Mouse (Mus musculus): ENCODE results near the gene Creld2. TPM values are rescaled to one million over a fixed set of nuclear protein-coding genes. Genes with fewer than 3 reads are reported as not detected.
"Not testable (repeated sequence)": the region's sequence is repeated elsewhere in the genome, so short reads cannot be mapped to it uniquely, and the experiment has no call there.

Gene Creld2
- 10 to 100 TPM; 26.2 to 35.6 TPM for total RNA-seq (2021)

DNA sequence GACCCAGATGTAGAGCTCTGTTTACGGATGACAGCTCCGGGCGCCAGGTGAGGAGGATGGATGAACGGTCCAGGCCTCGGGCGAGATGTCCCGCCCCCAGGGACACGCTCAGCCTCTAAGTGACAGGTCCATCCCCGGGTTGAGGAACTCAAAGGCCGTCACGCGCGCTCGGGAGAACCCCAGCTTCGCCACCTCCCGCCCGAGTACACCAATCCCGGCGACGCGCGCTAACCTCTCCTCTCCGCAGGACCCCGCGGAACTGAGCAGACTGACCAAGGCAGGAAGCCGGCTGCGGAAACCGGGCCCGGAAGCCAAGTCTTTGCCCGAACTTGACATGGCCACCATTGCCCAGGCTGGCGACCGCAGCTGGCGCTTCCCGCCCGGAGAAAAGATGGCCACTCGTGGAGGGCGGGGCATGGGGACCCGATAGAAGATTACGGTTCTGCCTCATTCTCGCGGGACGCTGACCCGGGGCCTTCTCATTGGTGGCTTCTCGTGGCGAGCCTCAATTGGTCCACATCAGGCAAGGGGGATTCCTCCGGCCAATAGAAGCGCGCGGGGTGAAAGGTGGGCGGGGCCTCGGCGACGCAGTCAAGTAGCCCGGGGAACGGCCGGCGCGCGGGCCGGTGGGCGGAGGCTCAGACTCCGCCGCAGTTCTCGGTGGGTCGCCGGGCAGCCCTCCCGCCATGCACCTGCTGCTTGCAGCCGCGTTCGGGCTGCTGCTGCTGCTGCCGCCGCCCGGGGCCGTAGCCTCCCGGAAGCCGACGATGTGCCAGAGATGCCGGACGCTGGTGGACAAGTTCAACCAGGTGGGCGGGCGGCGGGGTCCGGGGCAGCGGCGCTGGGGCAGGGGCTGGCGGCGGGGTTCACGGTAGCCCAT, at the start of gene Creld2, which contains the start of gene Alg12:
Creld2 (plus strand) TSS at position 621 of the 880 bp plus-strand sequence.
Alg12 (minus strand) TSS at position 293 of the 880 bp plus-strand sequence.
- intact Hi-C loops (cut with DNase I) = loop anchor here (10.0 kb wide), 1 partner anchor 54 kb away; no protein-coding TSS in a partner anchor

DNA sequence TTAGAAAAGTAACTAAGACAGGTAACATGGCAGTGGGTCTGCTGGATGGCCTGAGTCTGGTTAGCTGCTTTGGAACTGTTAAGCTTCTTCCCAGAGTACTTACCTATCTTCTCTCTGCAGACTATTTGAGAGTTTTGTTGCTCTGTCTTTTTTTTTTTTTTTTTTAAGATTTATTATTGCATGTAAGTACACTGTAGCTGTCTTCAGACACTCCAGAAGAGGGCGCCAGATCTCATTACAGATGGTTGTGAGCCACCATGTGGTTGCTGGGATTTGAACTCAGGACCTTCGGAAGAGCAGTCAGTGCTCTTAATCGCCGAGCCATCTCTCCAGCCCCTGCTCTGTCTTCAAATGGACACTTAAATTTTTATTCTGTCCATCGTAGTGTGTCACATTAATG, 44.8 kb upstream of the Creld2 start:
- DNase-seq; intact Hi-C loops (cut with DNase I): not testable (repeated sequence)

More for the DNA sequence above, at the start of gene Creld2, which contains the start of gene Alg12:
- DNase-seq = peak; percentile 100

DNA sequence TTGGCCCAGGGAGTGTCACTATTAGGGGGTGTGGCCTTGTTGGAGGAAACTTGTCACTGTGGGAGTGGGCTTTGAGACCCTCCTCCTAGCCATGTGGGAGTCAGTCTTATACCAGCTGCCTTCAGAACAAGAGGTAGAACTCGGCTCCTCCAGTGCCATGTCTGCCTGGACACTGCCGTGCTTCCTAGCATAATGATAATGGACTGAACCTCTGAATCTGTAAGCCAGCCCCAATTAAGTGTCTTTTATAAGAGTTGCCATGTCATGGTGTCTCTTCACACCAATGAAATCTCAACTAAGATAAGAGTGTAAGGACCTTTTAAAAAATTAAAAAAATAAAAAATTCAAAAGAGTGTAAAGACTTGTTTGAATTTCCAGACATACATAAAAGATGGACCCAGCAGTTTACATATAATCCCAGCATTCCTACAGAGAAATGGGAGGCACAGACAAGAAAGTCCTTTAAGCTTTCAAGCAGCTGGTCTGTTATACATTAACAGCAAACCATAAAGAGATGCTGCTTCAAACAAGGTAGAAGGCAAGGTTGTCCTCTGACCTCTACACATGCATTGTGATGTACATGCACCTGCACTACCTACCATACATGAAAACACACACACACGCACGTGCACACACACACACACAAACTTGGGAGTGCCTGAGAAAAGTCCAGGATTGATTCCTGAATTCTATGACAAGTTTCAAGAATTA, 27.2 kb upstream of the Creld2 start:
- intact Hi-C loops (cut with DNase I) = no loop called here
- no peak for DNase-seq

DNA sequence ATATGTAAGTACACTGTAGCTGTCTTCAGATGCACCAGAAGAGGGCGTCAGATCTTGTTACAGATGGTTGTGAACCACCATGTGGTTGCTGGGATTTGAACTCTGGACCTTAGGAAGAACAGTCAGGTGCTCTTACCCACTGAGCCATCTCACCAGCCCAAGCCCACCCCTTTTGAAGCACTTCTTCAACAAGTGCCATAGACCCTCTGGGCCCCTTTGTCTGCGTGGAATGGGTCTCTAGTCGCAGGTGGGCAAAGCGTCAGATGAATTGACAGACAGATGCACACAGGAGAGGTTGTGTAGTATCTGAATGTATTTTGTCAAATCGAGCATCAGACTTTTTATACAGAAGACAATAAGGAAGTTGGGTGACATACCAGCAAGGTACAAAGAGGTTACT, 24.7 kb upstream of the Creld2 start:
- intact Hi-C loops (cut with DNase I); DNase-seq: not testable (repeated sequence)

DNA sequence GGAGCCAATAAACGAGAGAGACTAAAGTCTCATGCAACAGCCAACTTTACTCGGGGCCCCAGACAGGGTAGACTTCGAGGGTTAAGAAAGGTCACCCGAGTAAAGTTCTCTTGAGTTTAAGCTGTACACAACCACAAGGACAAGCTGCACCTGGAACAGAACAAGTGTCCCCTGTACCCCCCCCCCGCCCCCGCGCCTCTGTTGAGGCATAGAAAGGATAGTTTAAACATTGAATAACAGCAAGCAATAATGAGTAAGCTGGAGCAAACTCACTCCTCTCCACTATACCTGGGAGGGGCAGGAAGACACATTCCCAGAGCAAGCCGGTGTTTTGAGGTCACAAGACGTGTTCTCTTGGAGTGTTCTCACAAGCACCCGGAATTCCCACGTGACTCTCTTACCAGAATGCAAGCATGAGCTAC, 19.5 kb upstream of the Creld2 start:
- intact Hi-C loops (cut with DNase I) = no loop called here
- no peak for DNase-seq

DNA sequence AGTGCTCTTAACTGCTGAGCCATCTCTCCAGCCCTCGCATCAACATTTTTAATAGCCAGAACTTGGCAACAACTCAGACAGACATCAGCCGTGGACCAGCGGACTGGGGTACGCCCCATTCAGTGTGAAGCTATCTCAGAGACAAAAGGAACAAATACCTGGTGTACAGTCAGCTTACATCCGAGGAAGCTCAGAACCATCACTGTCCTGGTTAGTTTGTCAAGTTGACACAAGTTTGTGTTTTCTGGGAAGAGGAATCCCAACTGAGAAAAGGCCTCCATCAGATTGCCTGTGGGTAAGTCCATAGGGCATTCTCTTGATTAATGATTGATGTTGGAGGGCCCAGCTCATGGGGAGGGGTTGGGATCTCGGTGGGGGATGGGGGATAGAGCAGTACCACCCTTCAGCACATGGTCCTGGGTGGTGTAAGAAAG, 18.5 kb upstream of the Creld2 start:
- intact Hi-C loops (cut with DNase I) = no loop called here
- no peak for DNase-seq

DNA sequence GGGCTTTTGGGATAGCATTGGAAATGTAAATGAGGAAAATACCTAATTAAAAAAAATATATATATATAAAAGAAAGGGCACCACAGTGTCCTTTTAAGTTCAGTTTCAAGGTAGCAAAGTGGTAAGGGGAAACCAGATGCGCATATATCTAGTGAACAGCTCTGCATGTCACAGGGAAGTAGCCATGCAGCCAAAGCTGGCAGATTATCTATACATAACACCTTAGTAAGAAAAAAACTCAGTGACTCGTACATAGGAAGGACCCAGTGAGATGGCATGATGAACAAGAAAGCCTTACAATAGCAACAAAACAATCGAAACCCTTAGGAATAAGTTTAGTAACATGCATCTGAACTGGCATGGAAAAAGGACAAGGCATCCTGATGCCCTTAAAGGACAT, 17.5 kb upstream of the Creld2 start:
- intact Hi-C loops (cut with DNase I) = no loop called here
- no peak for DNase-seq

DNA sequence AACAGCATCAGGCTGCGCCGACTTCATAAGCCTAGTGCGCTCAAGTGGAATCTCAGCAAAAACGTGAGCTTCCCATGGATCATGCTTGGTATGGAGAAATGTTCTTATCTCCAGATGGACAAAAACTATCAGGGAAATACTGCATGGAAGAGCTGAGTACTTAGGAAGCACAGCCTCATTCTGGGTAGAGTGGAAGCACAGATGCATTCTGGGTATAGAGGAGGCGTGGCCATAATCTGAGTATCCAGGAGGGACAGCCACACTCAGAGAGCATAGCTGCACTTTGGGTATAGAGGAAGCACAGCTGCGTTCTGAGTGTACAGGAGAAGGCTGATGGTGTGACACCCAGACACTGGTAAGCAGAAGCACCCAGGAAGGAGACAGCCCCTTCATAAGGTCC, 17.1 kb upstream of the Creld2 start:
- intact Hi-C loops (cut with DNase I) = no loop called here
- DNase-seq = no peak

DNA sequence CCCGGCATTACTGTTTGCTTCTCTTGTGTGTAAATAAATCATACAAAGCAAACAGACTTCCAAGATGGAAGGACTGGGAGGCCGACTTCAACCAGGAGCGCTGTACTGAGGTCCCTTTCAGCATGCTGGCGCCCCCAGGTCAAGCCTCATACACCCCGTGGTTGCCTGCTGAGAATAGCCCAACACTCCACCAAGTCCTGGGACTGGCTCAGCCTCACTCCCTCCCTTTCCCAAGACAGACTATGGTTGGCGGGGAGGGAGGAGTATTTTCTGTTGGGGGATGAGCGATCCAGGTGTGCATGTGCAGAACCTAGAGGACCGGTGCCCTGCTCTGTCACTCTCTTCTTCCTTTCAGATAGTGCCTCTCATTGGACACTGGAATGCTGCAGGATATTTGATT, 11.3 kb upstream of the Creld2 start:
- DNase-seq = no peak
- intact Hi-C loops (cut with DNase I) = no loop called here

DNA sequence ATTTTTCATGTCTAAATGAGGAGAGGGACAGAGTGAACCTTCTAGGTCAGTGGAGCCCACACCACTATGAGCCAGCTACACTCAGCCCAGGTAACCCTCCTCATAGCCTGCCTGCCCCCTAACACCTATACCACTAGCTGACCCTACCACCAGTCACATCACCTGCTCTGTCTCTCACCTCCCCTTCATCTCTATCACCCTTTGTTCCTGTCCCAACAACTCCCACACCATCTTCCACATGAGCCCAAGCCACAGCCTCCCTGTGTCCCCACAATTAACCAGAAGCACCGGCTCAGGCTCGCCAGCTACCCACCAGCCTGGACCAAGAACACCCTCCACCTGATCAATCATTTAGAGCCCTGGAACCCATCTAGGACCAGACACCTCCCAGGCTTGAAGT, 9.1 kb upstream of the Creld2 start:
- no peak for DNase-seq
- intact Hi-C loops (cut with DNase I) = loop anchor here (10.0 kb wide), 1 partner anchor 46 kb away; no protein-coding TSS in a partner anchor

DNA sequence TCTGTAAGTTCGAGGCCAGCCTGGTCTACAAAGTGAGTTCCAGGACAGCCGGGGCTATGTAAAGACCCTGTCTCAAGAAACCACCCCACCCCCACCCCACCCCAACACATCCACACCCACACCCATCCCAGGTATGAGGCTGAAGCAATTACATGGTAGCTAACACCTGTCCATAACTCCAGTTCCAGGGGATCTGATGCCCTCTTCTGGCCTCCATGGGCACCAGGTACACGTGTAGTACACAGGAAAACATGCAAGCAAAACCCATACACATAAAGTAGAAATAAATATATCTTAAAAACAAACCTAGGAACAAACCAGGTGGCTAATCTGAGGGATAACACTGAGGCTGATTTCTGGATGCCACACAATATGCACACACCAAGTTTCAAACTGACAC, 6.2 kb upstream of the Creld2 start:
- intact Hi-C loops (cut with DNase I) = loop anchor here (10.0 kb wide), 1 partner anchor 48 kb away; no protein-coding TSS in a partner anchor
- no peak for DNase-seq

DNA sequence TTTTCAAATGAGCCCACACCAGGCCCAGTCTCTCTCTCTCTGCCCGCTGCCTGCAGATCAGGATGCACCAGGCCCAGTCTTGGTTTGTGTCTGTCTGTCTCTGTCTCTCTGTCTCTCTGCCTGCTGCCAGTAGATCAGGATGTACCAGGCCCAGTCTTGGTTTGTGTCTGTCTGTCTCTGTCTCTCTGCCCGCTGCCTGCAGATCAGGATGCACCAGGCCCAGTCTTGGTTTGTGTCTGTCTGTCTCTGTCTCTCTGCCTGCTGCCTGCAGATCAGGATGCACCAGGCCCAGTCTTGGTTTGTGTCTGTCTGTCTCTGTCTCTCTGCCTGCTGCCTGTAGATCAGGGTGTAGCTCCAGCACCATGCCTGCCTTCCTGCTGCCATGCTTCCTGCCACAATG, 5.6 kb upstream of the Creld2 start:
- DNase-seq = not testable (repeated sequence)
- intact Hi-C loops (cut with DNase I) = loop anchor here (10.0 kb wide), 1 partner anchor 49 kb away; no protein-coding TSS in a partner anchor

DNA sequence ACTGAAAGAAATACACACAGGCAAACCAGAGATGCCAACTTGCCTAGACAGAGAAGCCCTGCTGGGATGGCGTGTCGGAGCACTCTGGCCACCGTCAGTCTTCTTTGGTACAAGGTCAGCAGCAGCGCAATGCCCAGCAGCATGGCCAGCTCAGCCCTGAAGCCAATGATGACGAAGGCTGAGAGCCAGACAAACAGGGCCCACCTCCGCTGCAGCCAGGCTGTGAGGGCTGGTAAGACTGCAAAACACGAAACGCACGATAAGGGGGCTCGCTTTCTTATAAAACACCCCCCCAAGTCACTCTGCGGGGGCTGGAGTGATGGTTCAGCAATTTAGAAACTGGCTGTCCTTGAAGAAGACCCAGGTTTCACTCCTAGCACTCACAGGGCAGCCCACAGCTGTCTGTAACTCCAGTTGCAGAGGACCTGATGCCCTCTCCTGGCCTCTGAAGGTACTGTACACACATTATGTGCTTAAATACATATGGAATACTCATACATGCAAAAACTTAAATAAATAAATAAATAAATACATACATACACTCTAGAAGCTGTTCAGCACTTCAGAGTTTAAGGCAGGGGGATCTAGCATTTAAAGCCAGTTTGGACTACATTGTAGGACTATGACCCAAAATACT, 4.9 kb upstream of the Creld2 start:
- intact Hi-C loops (cut with DNase I) = loop anchor here (10.0 kb wide), 1 partner anchor 50 kb away; no protein-coding TSS in a partner anchor

DNA sequence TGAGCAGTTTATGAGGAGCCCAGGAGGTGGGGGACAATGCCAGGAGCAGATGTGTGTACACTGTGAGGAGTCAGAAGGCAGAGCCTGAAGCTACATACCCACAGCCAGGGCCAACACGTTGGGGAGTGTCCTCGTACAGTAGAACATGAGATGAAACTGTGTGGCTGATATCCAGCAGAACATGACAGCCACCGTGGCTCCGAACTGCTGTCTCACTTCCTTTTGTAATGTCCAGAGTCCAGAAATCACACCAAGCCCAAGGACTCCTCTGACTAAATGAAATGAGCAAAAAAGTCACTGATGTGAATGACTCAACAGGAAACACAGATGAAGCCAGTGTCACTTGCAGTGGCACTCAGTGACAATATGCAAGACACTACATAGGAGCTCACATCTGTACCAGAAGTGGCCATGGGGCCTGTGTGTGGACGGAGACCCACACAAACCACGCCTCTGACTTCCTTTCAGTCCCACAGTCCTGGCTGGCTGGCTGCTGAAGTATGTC, 4.2 kb upstream of the Creld2 start:
- intact Hi-C loops (cut with DNase I) = loop anchor here (10.0 kb wide), 1 partner anchor 50 kb away; no protein-coding TSS in a partner anchor
- DNase-seq = no peak

More for the DNA sequence above, 4.9 kb upstream of the Creld2 start:
- DNase-seq = no peak

DNA sequence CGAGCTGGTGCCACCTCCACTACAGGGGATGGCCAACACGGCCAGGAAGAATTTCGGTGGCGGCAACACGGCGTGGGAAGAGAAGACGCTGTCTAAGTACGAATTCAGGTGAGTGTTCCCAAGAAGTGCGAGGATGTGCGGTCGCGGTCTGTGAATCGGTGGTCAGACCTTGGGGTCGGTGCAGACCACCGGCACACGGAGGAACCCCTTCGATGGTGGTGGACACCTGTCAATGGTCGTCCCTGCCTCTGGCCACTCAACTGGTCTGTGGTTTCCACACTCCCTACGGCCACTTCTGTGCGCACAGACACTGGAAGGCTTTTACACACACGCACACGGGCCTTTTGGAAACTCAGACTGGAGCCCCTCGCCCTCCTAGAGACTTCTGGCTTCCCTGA, 459 bp downstream of the Creld2 start:
- intact Hi-C loops (cut with DNase I) = loop anchor here (10.0 kb wide), 2 partner anchors 55 to 265 kb away; partner anchors contain the start of gene Selenoo
- no peak for DNase-seq

DNA sequence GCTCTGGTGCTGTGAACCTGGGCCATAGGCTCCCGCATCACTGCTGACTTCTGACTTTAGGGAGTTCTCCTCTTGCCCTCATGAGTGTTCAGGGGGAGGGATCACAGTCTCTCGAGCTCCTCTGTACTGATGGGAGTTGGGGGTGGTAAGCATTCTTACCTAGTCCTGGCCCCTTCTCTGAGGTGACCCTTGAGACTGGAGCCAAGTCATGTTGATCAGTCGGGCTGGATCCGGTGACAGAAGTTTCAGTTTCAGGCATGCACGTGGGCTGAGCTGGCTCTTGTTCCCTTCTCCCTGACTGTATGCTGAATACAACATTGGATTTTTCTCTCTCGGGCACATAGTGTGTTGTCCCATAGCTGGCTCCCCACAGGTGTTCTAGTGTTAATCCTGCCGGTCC, 2.0 kb downstream of the Creld2 start:
- intact Hi-C loops (cut with DNase I) = loop anchor here (10.0 kb wide), 1 partner anchor 263 kb away; the partner anchor contains the start of gene Selenoo
- no peak for DNase-seq

DNA sequence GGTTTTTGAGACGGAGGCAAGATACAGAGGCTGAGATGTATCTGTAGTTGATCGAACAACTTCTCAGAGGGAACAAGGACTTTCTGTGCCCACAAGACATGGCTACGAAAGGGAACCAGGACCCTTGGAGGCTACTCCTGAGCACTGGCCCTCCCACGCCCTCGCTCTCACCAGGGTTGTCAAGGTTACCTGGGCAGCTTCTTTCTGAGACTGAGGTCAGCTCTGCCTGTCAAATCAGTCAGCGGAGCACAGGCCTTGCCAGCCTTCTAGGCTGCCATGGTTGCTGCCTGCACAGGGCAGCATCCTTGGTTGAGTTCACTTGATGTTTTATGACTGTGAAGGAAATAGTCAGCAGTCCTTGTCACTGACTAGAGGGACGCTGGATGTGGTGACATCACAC, 3.1 kb downstream of the Creld2 start:
- intact Hi-C loops (cut with DNase I) = loop anchor here (10.0 kb wide), 1 partner anchor 262 kb away; the partner anchor contains the start of gene Selenoo
- DNase-seq = no peak

DNA sequence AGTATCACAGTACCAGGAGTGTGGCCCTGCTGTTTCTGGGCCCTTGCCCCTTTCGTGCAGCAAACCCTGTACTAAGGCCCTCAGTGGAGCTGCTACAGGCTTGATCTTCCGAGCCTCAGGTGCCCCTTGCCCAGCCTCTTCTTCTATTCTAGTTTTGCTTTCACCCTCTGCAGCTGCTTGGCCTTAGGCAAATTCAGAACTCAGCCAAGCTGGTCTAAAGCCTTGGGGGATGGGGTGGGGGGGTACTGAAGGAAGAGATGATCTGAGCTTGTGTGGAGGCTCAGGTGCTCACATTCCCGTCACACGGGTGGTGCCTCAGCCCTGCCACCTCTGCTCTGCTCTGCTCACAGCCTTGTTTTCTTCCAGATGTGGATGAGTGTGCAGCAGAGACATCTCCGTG, 3.9 kb downstream of the Creld2 start:
- DNase-seq = no peak
- intact Hi-C loops (cut with DNase I) = loop anchor here (10.0 kb wide), 1 partner anchor 261 kb away; the partner anchor contains the start of gene Selenoo

DNA sequence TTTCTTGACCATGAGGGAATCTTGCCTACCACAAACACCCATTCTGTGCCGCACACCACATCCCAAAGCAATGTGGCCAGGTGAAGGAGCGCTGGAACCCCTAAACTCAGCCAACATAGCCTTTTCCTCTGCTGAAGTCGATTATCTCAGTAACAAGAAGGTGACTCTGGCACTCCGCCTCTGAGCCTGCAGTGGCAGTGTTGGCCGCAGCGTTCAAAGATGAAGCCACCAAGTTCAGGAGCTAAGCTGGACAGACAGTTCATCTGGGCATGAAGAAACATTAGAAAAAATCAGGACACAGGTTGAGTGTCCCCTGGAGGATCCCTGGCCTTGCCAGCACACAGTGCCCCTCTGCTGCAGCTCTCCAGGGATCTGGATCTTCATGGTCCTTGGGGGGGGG, 8.0 kb downstream of the Creld2 start:
- intact Hi-C loops (cut with DNase I) = loop anchor here (5.0 to 10.0 kb wide), 2 partner anchors 45 to 257 kb away; partner anchors contain the start of gene Selenoo
- no peak for DNase-seq

Measured in left cerebral cortex, postnatal 4 days (tissue).